Mouse (Mus musculus) limb, embryonic 10.5 days (tissue): Measurements from ENCODE around the gene Prex1. TPM values are rescaled to one million over a fixed set of nuclear protein-coding genes. Genes with fewer than 3 reads are reported as not detected.

ENCODE experiments used
- DNase-seq: peaks from one replicate; pipeline ENCODE4 v3.0.0-alpha.2; 2017; ENCODE audit warnings: low spot score
- H3K27ac ChIP-seq: fragments of 300-500 bp; sonication (generic); 2 replicates; pipeline ENCODE4 v1.5.1; 2016; ENCODE audit warnings: mild to moderate bottlenecking
- H3K27me3 ChIP-seq: fragments of 300-500 bp; sonication (generic); 2 replicates; pipeline ENCODE4 v1.6.1; 2016; ENCODE audit warnings: low read depth, mild to moderate bottlenecking; ENCODE audit not compliant: poor library complexity, severe bottlenecking
- H3K36me3 ChIP-seq: fragments of 300-500 bp; sonication (generic); 2 replicates; pipeline ENCODE4 v1.6.1; 2016; ENCODE audit warnings: mild to moderate bottlenecking, moderate library complexity
- H3K4me1 ChIP-seq: fragments of 300-500 bp; sonication (generic); 2 replicates; pipeline ENCODE4 v1.6.1; 2016
- H3K4me3 ChIP-seq: fragments of 300-500 bp; sonication (generic); 2 replicates; pipeline ENCODE4 v1.5.1; 2016; ENCODE audit warnings: mild to moderate bottlenecking, moderate library complexity
- H3K9me3 ChIP-seq: fragments of 300-500 bp; sonication (generic); replicated peaks from 2 replicates; pipeline ENCODE4 v1.6.1; 2016; ENCODE audit warnings: mild to moderate bottlenecking
- WGBS: fragments of 180-500 bp; shearing (Covaris S2); methylation state at CpG from one replicate; pipeline ENCODE4 v1.1.7; 2016; 5-methylcytosine and 5-hydroxymethylcytosine counted together
- polyA plus RNA-seq: library from polyadenylated mRNA; unstranded; fragments of >200 nt; fragmentation: Nextera tagmentation; extraction: Ambion mirVana; gene quantifications from 2 replicates; pipeline ENCODE4 v1.2.1, GENCODE M21; 2016

Gene Prex1
- polyA plus RNA-seq, 1 experiment from 2014 or later = 26.2 TPM

- WGBS = 87% methylated on average over 14 of the region's 14 CpGs
- H3K4me3 ChIP-seq = no peak overlapping the region
- H3K27me3 ChIP-seq = no peaks in the 10 kb centered on the region
- H3K4me1 ChIP-seq = peaks cover 66% of the 10 kb centered on the region
- no peaks in the 10 kb centered on the region for H3K9me3 ChIP-seq
- H3K36me3 ChIP-seq = no peaks in the 10 kb centered on the region
- no peak for DNase-seq
- peak overlapping the region; percentile 42; the same call in 1 of the 2 replicates for H3K27ac ChIP-seq
Measured at GRCm38 (mm10) chr2:166676498-166676897, 37.1 kb downstream of the Prex1 start.

- Histone ChIP-seq H3K27me3 (no peaks in the 10 kb centered on the region), H3K9me3 (no peaks in the 10 kb centered on the region), H3K36me3 (no peaks in the 10 kb centered on the region), H3K27ac (peak overlapping the region; percentile 42; the same call in 1 of the 2 replicates), H3K4me1 (peaks cover 72% of the 10 kb centered on the region), H3K4me3 (no peak overlapping the region)
- no peak for DNase-seq
- 41% methylated on average over 14 of the region's 14 CpGs for WGBS
Measured at GRCm38 (mm10) chr2:166675588-166676444, 37.8 kb downstream of the Prex1 start.

GRCm38 (mm10) chr2:166674693-166675092, 38.9 kb downstream of the Prex1 start:
- Histone ChIP-seq H3K4me1 (peaks cover 79% of the 10 kb centered on the region), H3K27ac (no peak overlapping the region), H3K4me3 (no peak overlapping the region), H3K36me3 (no peaks in the 10 kb centered on the region), H3K27me3 (no peaks in the 10 kb centered on the region), H3K9me3 (no peaks in the 10 kb centered on the region)
- DNase-seq = peak; percentile 60
- 7% methylated on average over 12 of the region's 12 CpGs for WGBS

- Histone ChIP-seq H3K36me3 (no peaks in the 10 kb centered on the region), H3K4me3 (no peak overlapping the region), H3K9me3 (no peaks in the 10 kb centered on the region), H3K27ac (no peak overlapping the region), H3K4me1 (peaks cover 79% of the 10 kb centered on the region), H3K27me3 (no peaks in the 10 kb centered on the region)
- 87% methylated on average over 12 of the region's 12 CpGs for WGBS
- no peak for DNase-seq
Measured at GRCm38 (mm10) chr2:166673951-166674350, 39.7 kb downstream of the Prex1 start.

GRCm38 (mm10) chr2:166672171-166672965, 41.3 kb downstream of the Prex1 start:
- Histone ChIP-seq H3K27me3 (no peaks in the 10 kb centered on the region), H3K4me1 (peaks cover 83% of the 10 kb centered on the region), H3K9me3 (no peaks in the 10 kb centered on the region), H3K4me3 (no peak overlapping the region), H3K36me3 (no peaks in the 10 kb centered on the region), H3K27ac (no peak overlapping the region)
- no peak for DNase-seq
- 88% methylated on average over 14 of the region's 14 CpGs for WGBS

DNA sequence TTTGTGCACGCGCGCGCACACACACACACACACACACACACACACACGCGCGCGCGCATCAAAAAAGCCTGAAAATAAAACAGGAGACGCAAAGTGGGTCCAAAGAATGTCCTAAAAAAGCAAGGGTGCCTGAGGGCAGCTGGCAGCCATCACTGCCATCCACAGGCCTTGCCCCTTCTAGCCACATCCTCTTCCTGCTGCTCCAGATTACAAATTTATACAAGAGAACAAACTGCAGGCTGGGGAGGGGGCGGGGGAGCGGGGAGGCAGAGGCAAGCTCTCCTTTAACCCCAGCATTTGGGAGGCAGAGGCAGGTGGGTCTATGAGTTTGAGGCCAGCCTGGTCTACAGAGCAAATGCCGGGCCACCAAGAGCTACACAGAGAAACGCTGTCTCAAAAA, 42.0 kb downstream of the Prex1 start:
- no peaks in the 10 kb centered on the region for H3K36me3 ChIP-seq
- H3K27me3 ChIP-seq = no peaks in the 10 kb centered on the region
- no peak overlapping the region for H3K4me3 ChIP-seq
- H3K27ac ChIP-seq = no peak overlapping the region
- WGBS = 94% methylated on average over 14 of the region's 14 CpGs
- DNase-seq = no peak
- no peaks in the 10 kb centered on the region for H3K9me3 ChIP-seq
- peaks cover 80% of the 10 kb centered on the region for H3K4me1 ChIP-seq

DNA sequence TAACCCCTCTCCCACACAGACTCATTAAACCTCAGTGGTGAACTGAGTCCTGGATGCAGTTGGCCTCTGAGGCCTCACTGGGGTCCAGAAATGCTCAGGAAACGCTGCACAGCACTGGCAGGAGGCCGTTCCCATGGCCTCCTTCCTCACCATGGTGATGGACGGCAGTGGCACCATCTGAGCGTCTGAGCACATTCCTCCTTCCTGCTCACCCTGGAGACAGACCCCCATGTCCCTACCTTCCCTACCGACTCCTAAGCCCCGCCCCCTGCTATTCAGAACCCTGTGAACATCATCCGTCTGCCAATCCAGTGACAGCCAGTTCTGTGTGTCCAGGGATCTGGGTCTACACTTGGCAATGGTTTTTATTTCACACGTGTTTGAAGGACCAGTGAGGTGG, 42.6 kb downstream of the Prex1 start:
- no peaks in the 10 kb centered on the region for H3K27me3 ChIP-seq
- H3K4me3 ChIP-seq = no peak overlapping the region
- no peaks in the 10 kb centered on the region for H3K36me3 ChIP-seq
- no peaks in the 10 kb centered on the region for H3K9me3 ChIP-seq
- H3K27ac ChIP-seq = 0 out of 2 replicates have a peak overlapping the region, but pooled peaks have one; percentile 25
- peaks cover 77% of the 10 kb centered on the region for H3K4me1 ChIP-seq
- no peak for DNase-seq
- 35% methylated on average over 8 of the region's 8 CpGs for WGBS

- peaks cover 71% of the 10 kb centered on the region for H3K4me1 ChIP-seq
- H3K27me3 ChIP-seq = no peaks in the 10 kb centered on the region
- H3K27ac ChIP-seq = no peak overlapping the region
- no peaks in the 10 kb centered on the region for H3K9me3 ChIP-seq
- WGBS = 81% methylated on average over 9 of the region's 9 CpGs
- H3K4me3 ChIP-seq = no peak overlapping the region
- DNase-seq = no peak
- H3K36me3 ChIP-seq = no peaks in the 10 kb centered on the region
Measured at GRCm38 (mm10) chr2:166669922-166670321, 43.7 kb downstream of the Prex1 start.

DNA sequence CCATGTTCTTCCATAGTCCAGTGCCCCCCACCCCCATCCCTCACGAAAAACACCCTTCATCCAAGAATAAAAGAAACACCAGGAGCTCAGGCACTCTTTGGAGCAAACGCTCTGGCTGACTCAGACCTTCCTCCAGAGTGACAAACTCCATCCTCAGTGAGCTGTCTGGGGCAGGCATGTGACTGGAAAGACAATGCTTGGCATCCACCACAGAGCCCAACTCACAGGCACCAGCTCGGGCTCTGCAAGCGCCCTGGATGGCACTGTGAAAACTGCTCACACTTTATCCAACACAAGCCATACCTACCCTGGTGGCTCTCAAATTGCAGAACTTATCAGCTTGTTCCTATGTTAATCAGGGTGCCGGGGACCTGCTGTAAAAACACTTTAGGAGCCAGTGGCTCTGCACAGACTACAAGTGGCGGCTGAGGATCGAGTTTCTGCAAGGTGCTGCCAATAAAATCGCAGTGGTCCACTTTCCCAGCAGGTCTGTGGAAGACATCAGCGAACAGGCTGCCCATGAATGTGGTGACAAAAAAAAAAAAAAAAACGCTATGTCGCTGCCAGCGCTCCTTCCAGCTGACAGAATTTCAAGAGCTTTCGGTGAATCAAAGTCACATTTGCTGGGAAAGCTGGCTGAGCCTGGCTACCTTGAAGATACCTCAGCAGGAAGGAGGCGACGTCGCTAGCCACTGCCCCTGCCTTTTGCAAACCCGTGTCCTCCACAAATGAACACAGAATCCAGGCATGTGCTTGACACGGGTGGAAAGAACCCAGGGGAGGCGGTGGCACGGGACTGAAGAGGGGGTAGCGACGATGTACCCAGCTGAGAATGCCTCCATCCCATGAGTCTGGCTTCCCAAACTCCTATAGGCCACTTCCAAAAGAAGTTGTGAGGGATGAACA, 45.6 kb downstream of the Prex1 start:
- Histone ChIP-seq H3K36me3 (no peaks in the 10 kb centered on the region), H3K27ac (peak overlapping the region; percentile 53; the same call in 1 of the 2 replicates), H3K9me3 (no peaks in the 10 kb centered on the region), H3K27me3 (no peaks in the 10 kb centered on the region), H3K4me1 (peaks cover 77% of the 10 kb centered on the region), H3K4me3 (no peak overlapping the region)
- 41% methylated on average over 22 of the region's 22 CpGs for WGBS
- DNase-seq = no peak

DNA sequence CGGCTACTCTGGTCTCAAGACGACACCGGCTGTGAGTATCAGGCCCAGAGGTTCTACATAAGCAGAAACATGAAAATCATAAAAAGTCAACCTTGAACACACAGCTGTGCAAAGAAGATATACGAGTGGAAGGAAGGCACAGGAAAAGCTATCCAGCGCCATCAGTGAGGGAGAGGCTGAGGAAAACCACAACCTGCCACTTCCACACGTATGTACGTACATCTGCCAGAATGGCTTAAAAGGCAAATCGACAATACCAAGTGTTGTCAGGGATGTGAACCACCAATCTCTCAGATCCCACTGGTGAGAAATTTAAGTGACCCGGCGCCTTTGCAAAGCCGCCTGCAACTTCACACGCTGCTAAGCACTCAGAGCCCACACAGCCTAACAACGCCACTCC, 47.5 kb downstream of the Prex1 start:
- no peaks in the 10 kb centered on the region for H3K9me3 ChIP-seq
- peaks cover 80% of the 10 kb centered on the region for H3K4me1 ChIP-seq
- H3K27me3 ChIP-seq = no peaks in the 10 kb centered on the region
- no peak overlapping the region for H3K4me3 ChIP-seq
- no peaks in the 10 kb centered on the region for H3K36me3 ChIP-seq
- H3K27ac ChIP-seq = 0 out of 2 replicates have a peak overlapping the region, but pooled peaks have one; percentile 33
- WGBS = 92% methylated on average over 13 of the region's 13 CpGs
- no peak for DNase-seq

GRCm38 (mm10) chr2:166665244-166665922, 48.2 kb downstream of the Prex1 start:
- no peak for DNase-seq
- Histone ChIP-seq H3K27me3 (no peaks in the 10 kb centered on the region), H3K9me3 (no peaks in the 10 kb centered on the region), H3K27ac (0 out of 2 replicates have a peak overlapping the region, but pooled peaks have one; percentile 33), H3K4me3 (no peak overlapping the region), H3K36me3 (no peaks in the 10 kb centered on the region), H3K4me1 (peaks cover 72% of the 10 kb centered on the region)
- 86% methylated on average over 6 of the region's 6 CpGs for WGBS

DNA sequence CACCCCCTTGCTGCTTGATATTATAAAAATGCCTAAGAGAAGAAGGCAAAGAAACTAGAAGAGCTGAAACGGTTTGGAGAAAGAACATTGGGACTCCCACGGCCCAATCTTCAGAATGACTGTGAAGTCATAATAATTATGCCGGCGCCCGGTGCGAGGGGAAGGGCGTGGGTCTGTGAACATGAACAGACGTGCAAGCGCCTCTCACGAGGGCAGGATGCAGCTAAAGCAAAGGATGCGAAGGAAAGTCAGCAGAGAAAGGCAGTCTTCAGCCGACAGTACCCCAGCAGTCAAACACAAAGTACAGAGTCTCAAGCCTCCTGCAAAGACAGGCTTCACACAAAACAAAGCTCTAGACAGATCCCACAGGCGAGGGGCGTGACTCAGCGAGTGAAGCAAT, 49.1 kb downstream of the Prex1 start:
- Histone ChIP-seq H3K27me3 (no peaks in the 10 kb centered on the region), H3K4me1 (peaks cover 63% of the 10 kb centered on the region), H3K27ac (no peak overlapping the region), H3K9me3 (no peaks in the 10 kb centered on the region), H3K36me3 (no peaks in the 10 kb centered on the region), H3K4me3 (no peak overlapping the region)
- DNase-seq = no peak
- 87% methylated on average over 15 of the region's 15 CpGs for WGBS
